ENCODE assay signal across 18 mouse cellular contexts in the genomic region with DNA sequence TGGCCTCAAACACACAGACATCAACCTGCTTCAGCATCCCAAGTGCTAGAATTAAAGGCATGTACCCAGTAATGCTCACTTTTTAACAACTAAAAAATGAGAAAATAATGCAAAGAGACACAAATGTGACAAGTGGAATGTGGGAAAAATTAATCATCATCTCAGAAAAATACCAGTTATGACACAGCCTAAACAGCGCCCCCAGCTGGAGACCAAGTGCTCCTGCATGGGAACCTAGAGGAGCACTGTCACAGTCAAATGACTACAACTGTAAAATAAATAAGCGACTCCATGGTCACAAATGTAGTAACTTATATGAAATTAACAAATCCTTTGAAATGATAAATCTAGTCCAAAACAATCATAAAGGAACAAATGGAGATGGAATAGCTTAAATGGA. TPM values are rescaled to one million over a fixed set of nuclear protein-coding genes. Genes with fewer than 3 reads are reported as not detected.
DNase-seq lines count a peak whose midpoint lies in the region; ATAC-seq and TF ChIP-seq lines count a peak whose summit lies in the region.
"Had no signal": no experiment of that assay in that cellular context is flagged by ENCODE, and none has a peak within 500 bp of the region (broad histone marks: within the 10 kb centered on the region; RNA-seq: fewer than 3 reads in every experiment).

No protein-coding gene starts in this region.

- peak; percentile 49 for TF ChIP-seq CTCF in gastrocnemius, adult 2 months (IDR thresholded peaks at IDR 0.05)
- peak; percentile 49 for TF ChIP-seq CTCF in liver, postnatal 0 days (IDR thresholded peaks at IDR 0.05; ENCODE audit: low read depth)
- peak; percentile 64 for TF ChIP-seq CTCF in ES-Bruce4 (IDR thresholded peaks at IDR 0.05; ENCODE audit: low read depth, low read length)

- H3K36me3 ChIP-seq in liver, postnatal 0 days (replicated peaks; ENCODE audit: insufficient read depth, low read length) = peaks cover 36% of the 10 kb centered on the region
- H3K36me3 ChIP-seq in liver, embryonic 12.5 days = peaks cover 88% of the 10 kb centered on the region
- peaks cover 43% of the 10 kb centered on the region for H3K36me3 ChIP-seq in ES-Bruce4 (ENCODE audit: control insufficient read depth, insufficient read depth, low read length, poor library complexity, severe bottlenecking)
- peaks cover 82% of the 10 kb centered on the region for H3K36me3 ChIP-seq in heart, embryonic 10.5 days

- H3K9me3 ChIP-seq in liver, postnatal 0 days (ENCODE audit: low read length) = no peaks in the 10 kb centered on the region
- no peaks in the 10 kb centered on the region for H3K9me3 ChIP-seq in liver, embryonic 12.5 days (replicated peaks)
- H3K9me3 ChIP-seq in ES-Bruce4 (replicated peaks; ENCODE audit: control insufficient read depth, insufficient read depth, low read length, poor library complexity, severe bottlenecking) = no peaks in the 10 kb centered on the region
- no peaks in the 10 kb centered on the region for H3K9me3 ChIP-seq in heart, embryonic 10.5 days
- H3K9me3 ChIP-seq: midbrain, embryonic 15.5 days; neural tube, embryonic 13.5 days had no signal

- no peak overlapping the region for H3K4me2 ChIP-seq in liver, postnatal 0 days (ENCODE audit: low read depth, low read length)
- H3K4me2 ChIP-seq in liver, embryonic 12.5 days = no peak overlapping the region
- H3K4me2 ChIP-seq: heart, embryonic 11.5 days; midbrain, embryonic 15.5 days; neural tube, embryonic 13.5 days had no signal

- WGBS in liver, postnatal 0 days (ENCODE audit: insufficient replicate concordance) = 57% methylated on average over 2 of the region's 2 CpGs
- WGBS in liver, embryonic 12.5 days (ENCODE audit: insufficient replicate concordance) = 52% methylated on average over 2 of the region's 2 CpGs
- 57% methylated on average over 2 of the region's 2 CpGs for WGBS in heart, embryonic 10.5 days

- no peak for DNase-seq in gastrocnemius, adult 2 months
- DNase-seq in gastrocnemius, adult 18-20 months (ENCODE audit: low spot score) = no peak
- DNase-seq in liver, postnatal 0 days = no peak
- DNase-seq in induced T-regulatory cell, adult 2 months (ENCODE audit: low read depth) = peak; percentile 50
- no peak for DNase-seq in heart, embryonic 10.5 days (ENCODE audit: low spot score)
- DNase-seq in frontal cortex, postnatal 10 days (ENCODE audit: low spot score in 2 of 2) = no peak
- DNase-seq: adrenal gland, postnatal 25 days; cerebellum, adult 11 months; kidney, adult 8-10 months; retina, postnatal 1 day; spleen, adult 18-20 months; thymus, adult 2 months had no signal

- no peak overlapping the region for H3K4me3 ChIP-seq in gastrocnemius, adult 2 months
- no peak overlapping the region for H3K4me3 ChIP-seq in liver, postnatal 0 days (ENCODE audit: low read depth, low read length)
- H3K4me3 ChIP-seq in liver, embryonic 12.5 days = no peak overlapping the region
- H3K4me3 ChIP-seq in ES-Bruce4 (ENCODE audit: low read depth, low read length) = no peak overlapping the region
- no peak overlapping the region for H3K4me3 ChIP-seq in heart, embryonic 10.5 days
- H3K4me3 ChIP-seq: erythroblast, embryonic 14.5 days; midbrain, embryonic 15.5 days; neural tube, embryonic 13.5 days had no signal

- H3K27ac ChIP-seq in gastrocnemius, adult 2 months = no peak overlapping the region
- no peak overlapping the region for H3K27ac ChIP-seq in liver, postnatal 0 days (ENCODE audit: low read depth)
- H3K27ac ChIP-seq in liver, embryonic 12.5 days = no peak overlapping the region
- no peak overlapping the region for H3K27ac ChIP-seq in ES-Bruce4 (ENCODE audit: insufficient read depth, low read length)
- no peak overlapping the region for H3K27ac ChIP-seq in heart, embryonic 10.5 days
- H3K27ac ChIP-seq: midbrain, embryonic 15.5 days; neural tube, embryonic 13.5 days had no signal

- H3K27me3 ChIP-seq in liver, postnatal 0 days (ENCODE audit: insufficient read depth, low read length) = no peaks in the 10 kb centered on the region
- H3K27me3 ChIP-seq in liver, embryonic 12.5 days (replicated peaks) = no peaks in the 10 kb centered on the region
- H3K27me3 ChIP-seq in ES-Bruce4 (ENCODE audit: control insufficient read depth, insufficient read depth, low read length, poor library complexity, severe bottlenecking) = no peaks in the 10 kb centered on the region
- no peaks in the 10 kb centered on the region for H3K27me3 ChIP-seq in heart, embryonic 10.5 days (ENCODE audit: insufficient read depth, poor library complexity, severe bottlenecking)
- H3K27me3 ChIP-seq: midbrain, embryonic 15.5 days; neural tube, embryonic 13.5 days had no signal

- ATAC-seq in liver, postnatal 0 days = no peak
- ATAC-seq in liver, embryonic 12.5 days = no peak
- ATAC-seq: midbrain, embryonic 15.5 days had no signal

- H3K4me1 ChIP-seq in liver, postnatal 0 days (ENCODE audit: insufficient read depth) = 0 out of 2 replicates have a peak, but pooled peaks cover 3% of the 10 kb centered on the region
- 0 out of 2 replicates have a peak, but pooled peaks cover 7% of the 10 kb centered on the region for H3K4me1 ChIP-seq in liver, embryonic 12.5 days
- H3K4me1 ChIP-seq in ES-Bruce4 (ENCODE audit: control insufficient read depth, insufficient read depth, low read length) = no peaks in the 10 kb centered on the region
- no peaks in the 10 kb centered on the region for H3K4me1 ChIP-seq in heart, embryonic 10.5 days
- H3K4me1 ChIP-seq: midbrain, embryonic 15.5 days; neural tube, embryonic 13.5 days had no signal

- TF ChIP-seq POLR2A in ES-Bruce4 (IDR thresholded peaks at IDR 0.05; ENCODE audit: insufficient read depth, low read length) = no peak

- no peak for TF ChIP-seq EP300 in liver, postnatal 0 days (IDR thresholded peaks at IDR 0.05; ENCODE audit: low read depth)
- no peak for TF ChIP-seq EP300 in ES-Bruce4 (IDR thresholded peaks at IDR 0.05; ENCODE audit: insufficient read depth, low read depth, low read length)

- no peak overlapping the region for H3K9ac ChIP-seq in liver, postnatal 0 days (replicated peaks)
- H3K9ac ChIP-seq in liver, embryonic 12.5 days = no peak overlapping the region
- H3K9ac ChIP-seq in ES-Bruce4 (ENCODE audit: low read depth, poor library complexity, severe bottlenecking) = no peak overlapping the region
- H3K9ac ChIP-seq: midbrain, embryonic 15.5 days; neural tube, embryonic 13.5 days had no signal

- intact Hi-C loops in gastrocnemius, adult 2 months (cut with DNase I) = no loop called here

RNA-seq across cellular contexts. Expression of gene Zfp868, which starts 10.7 kb away (rescaled TPM):
- 1 to 10 TPM; 5.7 to 6.2 TPM for total RNA-seq in gastrocnemius, adult 2 months (2021)
- 1 to 10 TPM; 5.0 to 6.1 TPM for total RNA-seq in gastrocnemius, adult 18-20 months (2021)
- 4.5 and 4.6 TPM in 2 replicates for polyA plus RNA-seq in liver, postnatal 0 days (2015; fragmentation: Nextera tagmentation; extraction: Ambion mirVana)
- 9.6 and 9.7 TPM in 2 replicates for polyA plus RNA-seq in liver, embryonic 12.5 days (2016; fragmentation: Nextera tagmentation; extraction: Ambion mirVana)
- polyA plus RNA-seq in ES-Bruce4 (2011; ENCODE audit: insufficient read depth, insufficient read length, low read depth, missing spikeins) = 16.8 and 21.6 TPM in 2 replicates
- 16.9 and 18.8 TPM in 2 replicates for polyA plus RNA-seq in heart, embryonic 10.5 days (2016; fragmentation: Nextera tagmentation; extraction: Ambion mirVana)

RNA-seq across cellular contexts. Expression of gene Zfp964, which starts 39.6 kb away (rescaled TPM):
- total RNA-seq in gastrocnemius, adult 2 months (2021) = under 1 TPM; 0.74 to 0.75 TPM
- total RNA-seq in gastrocnemius, adult 18-20 months (2021) = under 1 TPM; 0.53 to 0.88 TPM
- 0.28 and 0.32 TPM in 2 replicates for polyA plus RNA-seq in liver, postnatal 0 days (2015; fragmentation: Nextera tagmentation; extraction: Ambion mirVana)
- 0.42 and 0.58 TPM in 2 replicates for polyA plus RNA-seq in liver, embryonic 12.5 days (2016; fragmentation: Nextera tagmentation; extraction: Ambion mirVana)
- 2.2 and 2.4 TPM in 2 replicates for polyA plus RNA-seq in ES-Bruce4 (2011; ENCODE audit: insufficient read depth, insufficient read length, low read depth, missing spikeins)
- 1.3 and 1.4 TPM in 2 replicates for polyA plus RNA-seq in heart, embryonic 10.5 days (2016; fragmentation: Nextera tagmentation; extraction: Ambion mirVana)
- polyA plus RNA-seq: erythroblast, embryonic 14.5 days had no signal
